Mouse (Mus musculus): ENCODE results near the gene Olfr53.
"Not testable (repeated sequence)": the region's sequence is repeated elsewhere in the genome, so short reads cannot be mapped to it uniquely, and the experiment has no call there.

The Olfr53 gene

GRCm38 (mm10) chr7:140646152-140646551, at the start of gene Olfr53:
TSS of gene Olfr53 (plus strand) at chr7:140646452.
- DNase-seq (ENCODE audit: extremely low spot score, low spot score): no peak

- not testable (repeated sequence) for DNase-seq (ENCODE audit: extremely low spot score, low spot score)
Measured at GRCm38 (mm10) chr7:140600969-140601368, 45.3 kb upstream of the Olfr53 start, which contains the start of gene Olfr46. TSS of gene Olfr46 (plus strand) at chr7:140601269.

- DNase-seq (ENCODE audit: extremely low spot score, low spot score): not testable (repeated sequence)
Measured at GRCm38 (mm10) chr7:140628670-140629069, 17.6 kb upstream of the Olfr53 start, which contains the start of gene Olfr61. TSS of gene Olfr61 (plus strand) at chr7:140628970.

GRCm38 (mm10) chr7:140630559-140630958, 15.7 kb upstream of the Olfr53 start:
- DNase-seq (ENCODE audit: extremely low spot score, low spot score): no peak

- no peak for DNase-seq (ENCODE audit: extremely low spot score, low spot score)
Measured at GRCm38 (mm10) chr7:140659630-140660029, 13.4 kb downstream of the Olfr53 start, which contains the start of gene Olfr539. TSS of gene Olfr539 (plus strand) at chr7:140659930.

- DNase-seq (ENCODE audit: extremely low spot score, low spot score): not testable (repeated sequence)
Measured at GRCm38 (mm10) chr7:140670693-140671092, 24.4 kb downstream of the Olfr53 start.

- DNase-seq (ENCODE audit: extremely low spot score, low spot score): no peak
Measured at GRCm38 (mm10) chr7:140675863-140676262, 29.6 kb downstream of the Olfr53 start.

GRCm38 (mm10) chr7:140679591-140679990, 33.3 kb downstream of the Olfr53 start:
- DNase-seq (ENCODE audit: extremely low spot score, low spot score): not testable (repeated sequence)

GRCm38 (mm10) chr7:140681651-140682050, 35.4 kb downstream of the Olfr53 start, which contains the start of gene Olfr45:
TSS of gene Olfr45 (plus strand) at chr7:140681951.
- DNase-seq (ENCODE audit: extremely low spot score, low spot score): no peak

- DNase-seq (ENCODE audit: extremely low spot score, low spot score): no peak
Measured at GRCm38 (mm10) chr7:140696967-140697366, 50.7 kb downstream of the Olfr53 start, which contains the start of gene Olfr541. TSS of gene Olfr541 (plus strand) at chr7:140697267.
